Mouse (Mus musculus) liver, postnatal 0 days (tissue): ENCODE results near the gene Chd9.

ENCODE experiments used
- CTCF ChIP-seq: sonication (generic); IDR thresholded peaks from 2 replicates; pipeline ENCODE4 v1.5.1; 2016; ENCODE audit warnings: antibody characterized with exemption, low read depth
- EP300 ChIP-seq: IDR thresholded peaks from 2 replicates; pipeline ENCODE4 v1.6.1; 2016; ENCODE audit warnings: antibody characterized with exemption, low read depth, mild to moderate bottlenecking

DNA sequence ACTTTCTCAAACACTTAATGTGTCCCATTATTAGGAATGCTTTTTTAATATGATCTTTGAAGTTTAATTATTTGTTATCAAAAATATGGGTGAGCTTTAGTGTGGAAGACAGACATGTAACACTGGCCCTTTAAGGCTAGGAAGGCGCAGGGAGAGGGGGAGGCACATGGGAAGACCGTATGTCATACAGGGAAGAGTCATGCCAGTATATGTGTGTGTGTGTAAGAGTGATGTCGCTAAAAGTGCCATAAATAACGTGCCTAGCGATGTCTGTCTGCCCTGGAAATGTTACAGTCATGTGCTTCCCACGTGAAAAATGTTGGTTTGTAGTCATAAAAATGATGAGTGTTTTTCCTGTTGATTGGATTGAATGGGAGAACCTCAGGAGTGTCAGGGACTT is 208.8 kb downstream of the Chd9 start:
- TF ChIP-seq EP300 (no peak), CTCF (no peak)
